Mouse (Mus musculus): ENCODE measurements around the gene Relt. TPM values are rescaled to one million over a fixed set of nuclear protein-coding genes. Genes with fewer than 3 reads are reported as not detected.

Relt gene
- polyA plus RNA-seq, 1 experiment = 79.2 TPM

DNA sequence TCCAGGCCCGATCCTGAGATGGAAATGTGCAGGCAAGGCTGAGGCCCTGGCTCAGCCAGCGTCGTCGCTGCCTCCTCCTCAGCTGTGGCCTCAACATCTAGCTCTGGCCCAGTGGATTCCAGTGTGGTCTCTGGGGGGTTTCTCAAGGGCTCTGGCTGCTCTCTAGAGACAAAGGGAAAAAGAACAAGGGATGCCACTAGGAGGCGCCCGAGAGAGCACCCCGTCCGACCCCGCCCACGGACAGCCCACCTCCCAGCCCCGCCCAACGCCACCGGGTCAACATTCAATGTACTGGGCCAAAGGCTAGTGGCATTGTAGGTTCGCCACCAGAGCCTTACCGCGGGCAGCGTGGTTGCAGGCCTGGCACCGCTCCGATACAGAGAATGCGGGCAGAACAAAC, 16.3 kb upstream of the Relt start:
- H3K4me1 ChIP-seq (ENCODE audit: control insufficient read depth, insufficient read depth, insufficient read length) = peaks cover 10% of the 10 kb centered on the region; the same call in 1 of the 2 replicates
- WGBS = 35% methylated on average over 20 of the region's 20 CpGs
- H3K27ac ChIP-seq (ENCODE audit: insufficient read depth, low read length) = no peak overlapping the region
- no peak overlapping the region for H3K4me3 ChIP-seq (ENCODE audit: extremely low read depth, insufficient read depth, insufficient read length)
- peak; percentile 27 to 64 for DNase-seq (ENCODE audit: low read depth in 1 of 2, low spot score in 2 of 2)
- TF ChIP-seq CTCF (IDR thresholded peaks at IDR 0.05; ENCODE audit: extremely low read depth, insufficient read depth, insufficient read length, insufficient replicate concordance) (peak; percentile 34; the same call in 1 of the 2 replicates), POLR2A (IDR thresholded peaks at IDR 0.05; ENCODE audit: low read depth, low read length) (no peak)
- H3K27me3 ChIP-seq (ENCODE audit: control insufficient read depth, insufficient read depth, low read length) = no peaks in the 10 kb centered on the region
- H3K36me3 ChIP-seq (ENCODE audit: control insufficient read depth, insufficient read depth, low read length) = no peaks in the 10 kb centered on the region

DNA sequence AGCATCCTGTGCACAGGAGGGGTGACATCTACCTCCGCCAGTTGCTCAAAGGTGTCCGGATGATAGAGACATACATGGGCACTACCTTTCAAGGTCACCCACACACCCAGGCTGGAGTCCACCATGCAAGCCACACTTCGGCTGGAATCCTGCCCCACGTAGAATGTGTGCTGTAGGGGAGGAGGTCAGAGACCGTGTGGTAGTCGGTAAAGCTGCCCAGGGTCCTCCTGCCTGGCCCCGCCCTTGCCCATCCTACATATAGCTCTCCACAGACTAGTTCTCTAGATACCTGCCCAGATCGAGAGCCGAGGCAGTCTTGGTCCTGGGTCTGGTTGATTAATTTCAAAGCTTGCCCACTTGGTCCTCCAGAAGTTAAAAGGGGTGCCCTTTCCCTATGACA, 13.5 kb upstream of the Relt start:
- Histone ChIP-seq H3K27me3 (ENCODE audit: control insufficient read depth, insufficient read depth, low read length) (no peaks in the 10 kb centered on the region), H3K27ac (ENCODE audit: insufficient read depth, low read length) (no peak overlapping the region), H3K4me3 (ENCODE audit: extremely low read depth, insufficient read depth, insufficient read length) (no peak overlapping the region), H3K36me3 (ENCODE audit: control insufficient read depth, insufficient read depth, low read length) (no peaks in the 10 kb centered on the region), H3K4me1 (ENCODE audit: control insufficient read depth, insufficient read depth, insufficient read length) (peaks cover 10% of the 10 kb centered on the region; the same call in 1 of the 2 replicates)
- WGBS = 91% methylated on average over 9 of the region's 9 CpGs
- DNase-seq (ENCODE audit: low read depth in 1 of 2, low spot score in 2 of 2) = no peak
- TF ChIP-seq POLR2A (IDR thresholded peaks at IDR 0.05; ENCODE audit: low read depth, low read length) = no peak
- no peak for TF ChIP-seq CTCF (IDR thresholded peaks at IDR 0.05; ENCODE audit: extremely low read depth, insufficient read depth, insufficient read length, insufficient replicate concordance)

DNA sequence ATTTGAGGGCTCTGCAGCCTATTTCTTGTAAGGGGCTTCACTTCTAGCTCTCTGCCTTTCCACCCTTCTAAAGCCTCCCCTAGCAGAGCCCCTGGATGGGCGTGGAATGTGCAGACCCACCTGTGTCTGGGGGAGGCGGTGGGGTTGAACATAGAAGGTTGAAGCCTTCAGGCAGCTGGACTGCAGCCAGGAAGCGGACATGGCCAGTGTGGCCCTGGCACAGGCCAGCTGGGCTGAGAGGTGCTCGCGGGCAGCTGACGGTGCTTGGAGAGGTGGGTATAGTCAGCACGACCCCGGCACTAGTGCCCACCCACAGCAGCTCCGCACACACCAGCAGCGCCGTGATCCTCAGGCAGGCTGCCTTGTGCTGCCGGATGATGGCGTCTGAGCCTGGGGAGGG, 13.0 kb upstream of the Relt start:
- Histone ChIP-seq H3K4me3 (ENCODE audit: extremely low read depth, insufficient read depth, insufficient read length) (no peak overlapping the region), H3K4me1 (ENCODE audit: control insufficient read depth, insufficient read depth, insufficient read length) (peaks cover 10% of the 10 kb centered on the region; the same call in 1 of the 2 replicates), H3K36me3 (ENCODE audit: control insufficient read depth, insufficient read depth, low read length) (no peaks in the 10 kb centered on the region), H3K27me3 (ENCODE audit: control insufficient read depth, insufficient read depth, low read length) (no peaks in the 10 kb centered on the region), H3K27ac (ENCODE audit: insufficient read depth, low read length) (peak overlapping the region; percentile 15; the same call in 1 of the 2 replicates)
- DNase-seq (ENCODE audit: low read depth in 1 of 2, low spot score in 2 of 2) = no peak
- 85% methylated on average over 13 of the region's 13 CpGs for WGBS
- TF ChIP-seq POLR2A (IDR thresholded peaks at IDR 0.05; ENCODE audit: low read depth, low read length) (no peak), CTCF (IDR thresholded peaks at IDR 0.05; ENCODE audit: extremely low read depth, insufficient read depth, insufficient read length, insufficient replicate concordance) (no peak)

DNA sequence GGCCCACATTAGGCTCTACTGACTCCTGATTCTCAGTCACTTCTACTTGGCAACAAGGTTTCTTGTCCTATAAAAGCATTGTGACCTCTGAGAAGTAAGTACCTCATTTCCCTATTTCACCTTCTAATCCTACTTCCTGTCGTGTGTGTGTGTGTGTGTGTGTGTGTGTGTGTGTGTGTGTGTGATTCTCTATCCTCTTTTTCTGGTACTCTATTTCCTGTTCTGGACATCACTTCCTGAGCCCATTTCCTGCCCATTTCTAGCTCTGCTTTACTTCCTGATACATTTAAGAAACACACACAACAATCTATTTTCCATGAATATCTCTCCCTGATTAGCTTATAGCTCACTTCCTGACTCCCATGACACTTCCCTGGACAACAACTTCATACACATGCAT, 12.6 kb upstream of the Relt start:
- no peaks in the 10 kb centered on the region for H3K36me3 ChIP-seq (ENCODE audit: control insufficient read depth, insufficient read depth, low read length)
- peaks cover 10% of the 10 kb centered on the region; the same call in 1 of the 2 replicates for H3K4me1 ChIP-seq (ENCODE audit: control insufficient read depth, insufficient read depth, insufficient read length)
- H3K27me3 ChIP-seq (ENCODE audit: control insufficient read depth, insufficient read depth, low read length) = no peaks in the 10 kb centered on the region
- peak overlapping the region; percentile 15; the same call in 1 of the 2 replicates for H3K27ac ChIP-seq (ENCODE audit: insufficient read depth, low read length)
- no peak for TF ChIP-seq POLR2A (IDR thresholded peaks at IDR 0.05; ENCODE audit: low read depth, low read length)
- no peak for TF ChIP-seq CTCF (IDR thresholded peaks at IDR 0.05; ENCODE audit: extremely low read depth, insufficient read depth, insufficient read length, insufficient replicate concordance)
- WGBS = 0% methylated on average over 1 of the region's 1 CpGs
- no peak for DNase-seq (ENCODE audit: low read depth in 1 of 2, low spot score in 2 of 2)
- no peak overlapping the region for H3K4me3 ChIP-seq (ENCODE audit: extremely low read depth, insufficient read depth, insufficient read length)

DNA sequence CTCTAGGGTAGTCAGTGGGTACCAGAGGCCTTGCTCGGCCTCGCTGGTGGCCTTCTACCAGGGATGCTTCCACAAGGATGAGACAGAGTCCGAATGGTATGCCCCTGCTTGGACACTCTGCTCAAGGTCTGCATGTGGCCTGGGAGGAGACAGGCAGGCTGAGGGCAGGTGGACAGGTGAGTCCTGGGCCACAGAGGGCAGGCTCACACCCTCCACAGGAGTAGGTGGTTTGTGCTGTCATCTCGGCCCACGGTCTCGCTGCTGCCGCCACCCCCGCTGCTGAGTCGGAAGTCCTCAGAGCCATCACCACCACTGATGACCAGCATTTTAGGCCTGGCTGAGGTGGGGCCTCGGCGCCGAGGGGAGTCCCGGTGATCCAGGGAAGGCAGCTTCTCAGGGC, 10.0 kb upstream of the Relt start:
- no peaks in the 10 kb centered on the region for H3K27me3 ChIP-seq (ENCODE audit: control insufficient read depth, insufficient read depth, low read length)
- TF ChIP-seq POLR2A (IDR thresholded peaks at IDR 0.05; ENCODE audit: low read depth, low read length) = no peak
- no peak for TF ChIP-seq CTCF (IDR thresholded peaks at IDR 0.05; ENCODE audit: extremely low read depth, insufficient read depth, insufficient read length, insufficient replicate concordance)
- DNase-seq (ENCODE audit: low read depth in 1 of 2, low spot score in 2 of 2) = no peak

DNA sequence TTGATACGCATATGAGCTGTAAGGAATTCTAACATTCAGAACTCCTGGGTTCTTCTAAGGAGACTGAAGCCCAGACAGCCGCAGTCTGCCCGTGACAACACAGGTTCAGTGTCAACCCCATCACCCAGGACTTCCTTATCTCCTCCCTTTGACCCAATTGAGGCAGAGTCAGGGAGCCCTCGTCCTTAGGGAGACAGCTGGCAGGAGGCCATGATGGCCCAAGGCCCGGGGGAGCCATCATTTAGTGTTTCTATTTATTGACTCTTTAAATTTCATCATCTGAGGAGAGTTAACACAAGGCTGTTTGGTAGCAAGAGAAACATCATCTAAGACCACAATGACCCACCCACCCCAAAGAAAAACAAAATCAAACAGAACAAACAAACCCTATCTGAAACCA, 8.6 kb upstream of the Relt start:
- Histone ChIP-seq H3K36me3 (ENCODE audit: control insufficient read depth, insufficient read depth, low read length) (no peaks in the 10 kb centered on the region), H3K4me3 (ENCODE audit: extremely low read depth, insufficient read depth, insufficient read length) (no peak overlapping the region), H3K27me3 (ENCODE audit: control insufficient read depth, insufficient read depth, low read length) (no peaks in the 10 kb centered on the region), H3K27ac (ENCODE audit: insufficient read depth, low read length) (no peak overlapping the region), H3K4me1 (ENCODE audit: control insufficient read depth, insufficient read depth, insufficient read length) (peaks cover 32% of the 10 kb centered on the region)
- TF ChIP-seq CTCF (IDR thresholded peaks at IDR 0.05; ENCODE audit: extremely low read depth, insufficient read depth, insufficient read length, insufficient replicate concordance) (no peak), POLR2A (IDR thresholded peaks at IDR 0.05; ENCODE audit: low read depth, low read length) (no peak)
- WGBS = 69% methylated on average over 5 of the region's 5 CpGs
- DNase-seq (ENCODE audit: low read depth in 1 of 2, low spot score in 2 of 2) = no peak

More for the DNA sequence above, 10.0 kb upstream of the Relt start:
- 95% methylated on average over 13 of the region's 13 CpGs for WGBS
- no peak overlapping the region for H3K4me3 ChIP-seq (ENCODE audit: extremely low read depth, insufficient read depth, insufficient read length)
- H3K27ac ChIP-seq (ENCODE audit: insufficient read depth, low read length) = no peak overlapping the region
- H3K4me1 ChIP-seq (ENCODE audit: control insufficient read depth, insufficient read depth, insufficient read length) = peaks cover 27% of the 10 kb centered on the region
- H3K36me3 ChIP-seq (ENCODE audit: control insufficient read depth, insufficient read depth, low read length) = no peaks in the 10 kb centered on the region

DNA sequence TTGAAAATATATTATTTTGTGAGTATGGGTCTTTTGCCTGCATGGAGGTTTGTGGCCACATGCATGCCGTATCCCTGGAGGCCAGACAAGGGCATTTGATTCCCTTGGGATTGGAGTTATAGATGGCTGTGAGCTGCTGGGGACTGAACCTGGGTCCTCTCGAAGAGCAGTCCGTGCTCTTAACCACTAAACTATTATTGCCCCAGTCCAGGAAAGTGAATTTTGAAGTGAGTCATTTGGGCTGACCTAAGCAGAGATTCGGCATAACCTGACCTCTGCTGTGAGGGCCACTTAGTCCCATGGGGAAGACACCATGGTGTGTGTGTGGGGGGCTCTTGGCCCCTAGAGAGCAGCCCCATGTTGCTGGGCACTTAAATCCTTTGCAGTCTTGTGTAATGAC, 8.1 kb upstream of the Relt start:
- no peaks in the 10 kb centered on the region for H3K27me3 ChIP-seq (ENCODE audit: control insufficient read depth, insufficient read depth, low read length)
- H3K27ac ChIP-seq (ENCODE audit: insufficient read depth, low read length) = no peak overlapping the region
- H3K4me3 ChIP-seq (ENCODE audit: extremely low read depth, insufficient read depth, insufficient read length) = no peak overlapping the region
- peaks cover 32% of the 10 kb centered on the region for H3K4me1 ChIP-seq (ENCODE audit: control insufficient read depth, insufficient read depth, insufficient read length)
- WGBS = 82% methylated on average over 4 of the region's 4 CpGs
- TF ChIP-seq CTCF (IDR thresholded peaks at IDR 0.05; ENCODE audit: extremely low read depth, insufficient read depth, insufficient read length, insufficient replicate concordance) (no peak), POLR2A (IDR thresholded peaks at IDR 0.05; ENCODE audit: low read depth, low read length) (no peak)
- no peak for DNase-seq (ENCODE audit: low read depth in 1 of 2, low spot score in 2 of 2)
- no peaks in the 10 kb centered on the region for H3K36me3 ChIP-seq (ENCODE audit: control insufficient read depth, insufficient read depth, low read length)
